Mouse (Mus musculus): ENCODE measurements around the gene Tesmin.

Tesmin gene

GRCm38 (mm10) chr19:3449248-3449647, 60.6 kb downstream of the Tesmin start:
- DNase-seq = no peak

DNA sequence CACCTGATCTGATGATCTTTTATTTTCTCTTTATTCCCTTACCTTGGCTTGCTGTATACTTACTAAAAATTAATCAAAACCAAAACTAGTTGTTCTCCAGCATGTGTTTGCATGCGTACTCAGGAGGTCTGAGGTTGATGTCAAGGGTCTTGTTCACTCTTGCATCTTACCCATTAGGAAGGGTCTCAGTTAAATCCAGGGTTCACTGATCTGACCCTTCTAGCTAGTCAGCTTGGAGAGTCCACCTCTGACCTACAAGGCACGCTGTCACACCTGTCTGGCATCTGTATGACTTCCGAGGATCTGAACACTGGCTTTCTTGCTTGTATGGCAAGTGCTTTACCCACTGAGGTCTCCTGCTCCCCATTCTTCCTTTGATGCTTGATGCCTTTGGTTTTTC, 62.1 kb downstream of the Tesmin start:
- no peak for DNase-seq

GRCm38 (mm10) chr19:3451170-3451569, 62.5 kb downstream of the Tesmin start:
- peak; percentile 43 for DNase-seq

DNA sequence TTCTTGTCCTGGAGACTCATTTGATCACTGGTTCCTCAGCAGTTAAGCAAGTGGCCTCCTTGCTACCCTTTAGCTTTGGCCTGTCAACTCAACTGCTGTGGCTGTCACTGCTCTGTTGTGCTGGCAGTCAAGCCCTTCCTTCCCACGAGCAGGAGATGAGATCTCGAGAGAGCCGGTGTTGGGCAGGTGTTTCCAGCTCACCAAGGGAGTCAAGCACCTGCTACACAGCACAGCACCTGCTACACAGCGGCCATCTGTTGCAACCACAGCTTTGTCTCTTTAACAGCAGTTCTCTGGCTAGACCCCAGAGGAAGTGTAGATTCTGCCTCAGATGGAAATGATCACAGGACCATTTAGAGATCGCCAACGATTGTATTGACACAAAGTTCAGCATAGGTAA, 63.0 kb downstream of the Tesmin start:
- DNase-seq = no peak
